Mouse (Mus musculus): Measurements from ENCODE around the gene Mfap1a. TPM values are rescaled to one million over a fixed set of nuclear protein-coding genes. Genes with fewer than 3 reads are reported as not detected.
"Not testable (repeated sequence)": the region's sequence is repeated elsewhere in the genome, so short reads cannot be mapped to it uniquely, and the experiment has no call there.

The Mfap1a gene
- total RNA-seq (2021): 10 to 100 TPM; 17.3 to 21.6 TPM
- long read RNA-seq, experiment 1, full-length matches to known transcripts: 17 of 18 reads
- long read RNA-seq, experiment 1, partial matches to known transcripts: 0 of 18 reads
- long read RNA-seq, experiment 1, other reads (novel, unspliced or antisense): 1 of 18 reads
- long read RNA-seq, experiment 2, full-length matches to known transcripts: 17 of 18 reads
- long read RNA-seq, experiment 2, partial matches to known transcripts: 0 of 18 reads
- long read RNA-seq, experiment 2, other reads (novel, unspliced or antisense): 1 of 18 reads

- TF ChIP-seq CTCF (IDR thresholded peaks at IDR 0.05): peak; percentile 10; the same call in 1 of the 2 replicates
- H3K27ac ChIP-seq: peak within 1 kb of the TSS; percentile 93
- H3K4me3 ChIP-seq: peak within 1 kb of the TSS; percentile 77
- peak; percentile 87 for DNase-seq
- intact Hi-C loops (cut with DNase I): not testable (repeated sequence)
Observed at GRCm38 (mm10) chr2:121505942-121506882, at the start of gene Mfap1a, which contains the start of gene Wdr76. Mfap1a (minus strand) TSS chr2:121506665. Wdr76 (plus strand) TSS chr2:121506723.

GRCm38 (mm10) chr2:121551271-121551670 lies 44.8 kb upstream of the Mfap1a start:
- no peak overlapping the region for H3K27ac ChIP-seq
- intact Hi-C loops (cut with DNase I): no loop called here
- no peak overlapping the region for H3K4me3 ChIP-seq
- no peak for DNase-seq
- TF ChIP-seq CTCF (IDR thresholded peaks at IDR 0.05): no peak

- Histone ChIP-seq H3K4me3 (no peak overlapping the region), H3K27ac (no peak overlapping the region)
- no peak for TF ChIP-seq CTCF (IDR thresholded peaks at IDR 0.05)
- DNase-seq: no peak
- intact Hi-C loops (cut with DNase I): no loop called here
Observed at GRCm38 (mm10) chr2:121549630-121550029, 43.2 kb upstream of the Mfap1a start.

- H3K27ac ChIP-seq: no peak overlapping the region
- DNase-seq: no peak
- H3K4me3 ChIP-seq: no peak overlapping the region
- no peak for TF ChIP-seq CTCF (IDR thresholded peaks at IDR 0.05)
- intact Hi-C loops (cut with DNase I): no loop called here
Observed at GRCm38 (mm10) chr2:121544829-121545228, 38.4 kb upstream of the Mfap1a start.

- H3K4me3 ChIP-seq: no peak overlapping the region
- no peak overlapping the region for H3K27ac ChIP-seq
- intact Hi-C loops (cut with DNase I): no loop called here
- no peak for TF ChIP-seq CTCF (IDR thresholded peaks at IDR 0.05)
- no peak for DNase-seq
Observed at GRCm38 (mm10) chr2:121525056-121525455, 18.6 kb upstream of the Mfap1a start.

- intact Hi-C loops (cut with DNase I); H3K4me3 ChIP-seq; DNase-seq: not testable (repeated sequence)
Observed at GRCm38 (mm10) chr2:121522830-121523229, 16.4 kb upstream of the Mfap1a start.

GRCm38 (mm10) chr2:121522006-121522405 lies 15.5 kb upstream of the Mfap1a start:
- no peak overlapping the region for H3K27ac ChIP-seq
- intact Hi-C loops (cut with DNase I): no loop called here
- no peak for DNase-seq
- no peak for TF ChIP-seq CTCF (IDR thresholded peaks at IDR 0.05)
- H3K4me3 ChIP-seq: no peak overlapping the region

More at GRCm38 (mm10) chr2:121522830-121523229, 16.4 kb upstream of the Mfap1a start:
- not testable (repeated sequence) for H3K27ac ChIP-seq

- H3K27ac ChIP-seq; DNase-seq; intact Hi-C loops (cut with DNase I); H3K4me3 ChIP-seq: not testable (repeated sequence)
Observed at GRCm38 (mm10) chr2:121518711-121519110, 12.2 kb upstream of the Mfap1a start.

GRCm38 (mm10) chr2:121518106-121518505 lies 11.6 kb upstream of the Mfap1a start:
- Histone ChIP-seq H3K4me3 (no peak overlapping the region), H3K27ac (no peak overlapping the region)
- DNase-seq: no peak
- TF ChIP-seq CTCF (IDR thresholded peaks at IDR 0.05): no peak
- intact Hi-C loops (cut with DNase I): no loop called here

- intact Hi-C loops (cut with DNase I): no loop called here
- TF ChIP-seq CTCF (IDR thresholded peaks at IDR 0.05): no peak
- H3K27ac ChIP-seq: no peak overlapping the region
Observed at GRCm38 (mm10) chr2:121514211-121514610, 7.7 kb upstream of the Mfap1a start.

GRCm38 (mm10) chr2:121512991-121513765 lies 6.7 kb upstream of the Mfap1a start:
- intact Hi-C loops (cut with DNase I); H3K27ac ChIP-seq; H3K4me3 ChIP-seq; DNase-seq: not testable (repeated sequence)

More at GRCm38 (mm10) chr2:121514211-121514610, 7.7 kb upstream of the Mfap1a start:
- no peak for DNase-seq
- H3K4me3 ChIP-seq: no peak overlapping the region

GRCm38 (mm10) chr2:121511401-121511800 lies 4.9 kb upstream of the Mfap1a start:
- no peak overlapping the region for H3K27ac ChIP-seq
- no peak for TF ChIP-seq CTCF (IDR thresholded peaks at IDR 0.05)
- H3K4me3 ChIP-seq: no peak overlapping the region
- intact Hi-C loops (cut with DNase I): no loop called here
- no peak for DNase-seq

Measured in gastrocnemius, adult 2 months (tissue).